ENCODE assay signal across 8 mouse cellular contexts in genomic region chr4:71332018-71332417, GRCm38 (mm10).
DNase-seq lines count a peak whose midpoint lies in the region; ATAC-seq and TF ChIP-seq lines count a peak whose summit lies in the region.

No protein-coding gene starts in this region.

- ATAC-seq in erythroblast, adult 5-6 weeks (replicated peaks; ENCODE audit: low FRiP score, poor library complexity, severe bottlenecking): no peak

- peak; percentile 6 for DNase-seq in gastrocnemius, postnatal 10 days
- no peak for DNase-seq in gastrocnemius, postnatal 25 days
- peak; percentile 17 for DNase-seq in right cerebral cortex, adult 18-20 months
- no peak for DNase-seq in right cerebral cortex, postnatal 25 days
- peak; percentile 23 for DNase-seq in brain, embryonic 14.5 days (ENCODE audit: low read depth)
- DNase-seq in lung, postnatal 10 days: peak; percentile 34
- no peak for DNase-seq in heart, postnatal 4 days

- peak; percentile 29; the same call in 1 of the 2 replicates for TF ChIP-seq CTCF in brain, embryonic 14.5 days (IDR thresholded peaks at IDR 0.05; ENCODE audit: borderline replicate concordance, extremely low read depth, insufficient read depth, insufficient read length)

- TF ChIP-seq POLR2A in brain, embryonic 14.5 days (IDR thresholded peaks at IDR 0.05; ENCODE audit: borderline replicate concordance, extremely low read depth, insufficient read depth, insufficient read length, poor library complexity, severe bottlenecking): no peak

Comparison
In these comparisons a context has a peak if more than half of its experiments do, and no peak if none do; other contexts are left out.
1. DNase-seq: peak in gastrocnemius, postnatal 10 days (single experiment), right cerebral cortex, adult 18-20 months (single experiment), brain, embryonic 14.5 days (single experiment) and lung, postnatal 10 days (single experiment); none in gastrocnemius, postnatal 25 days (single experiment), right cerebral cortex, postnatal 25 days (single experiment) and heart, postnatal 4 days (single experiment).